Mouse (Mus musculus) limb, embryonic 14.5 days (tissue): Measurements from ENCODE around the gene P3h4. TPM values are rescaled to one million over a fixed set of nuclear protein-coding genes. Genes with fewer than 3 reads are reported as not detected.
"Not testable (repeated sequence)": the region's sequence is repeated elsewhere in the genome, so short reads cannot be mapped to it uniquely, and the experiment has no call there.

Source experiments
- ATAC-seq: fragments of 200-750 bp; cut with Nextera tagmentation; 2 replicates; pipeline ENCODE4 v1.8.0; 2017; ENCODE audit warnings: low read depth, moderate number of reproducible peaks, moderate TSS enrichment; ENCODE audit not compliant: low FRiP score
- DNase-seq: peaks from one replicate; pipeline ENCODE4 v3.0.0-alpha.2; 2015; ENCODE audit warnings: low spot score
- H3K27ac ChIP-seq: fragments of 300-500 bp; sonication (generic); replicated peaks from 2 replicates; pipeline ENCODE4 v1.5.1; 2014; ENCODE audit warnings: low read depth, mild to moderate bottlenecking, low read length, moderate library complexity, mixed read lengths
- H3K27me3 ChIP-seq: fragments of 300-500 bp; sonication (generic); 2 replicates; pipeline ENCODE4 v1.6.1; 2014; ENCODE audit warnings: low read length, mixed read lengths; ENCODE audit not compliant: control insufficient read depth, insufficient read depth
- H3K36me3 ChIP-seq: fragments of 300-500 bp; sonication (generic); 2 replicates; pipeline ENCODE4 v1.6.1; 2014; ENCODE audit warnings: mild to moderate bottlenecking, low read length, moderate library complexity, mixed read lengths; ENCODE audit not compliant: control insufficient read depth, insufficient read depth
- H3K4me1 ChIP-seq: fragments of 300-500 bp; sonication (generic); 2 replicates; pipeline ENCODE4 v1.6.1; 2014; ENCODE audit warnings: antibody characterized with exemption, low read length, mixed read lengths; ENCODE audit not compliant: control insufficient read depth, insufficient read depth
- H3K4me2 ChIP-seq: fragments of 300-500 bp; sonication (generic); replicated peaks from 2 replicates; pipeline ENCODE4 v1.6.1; 2014; ENCODE audit warnings: low read depth, mild to moderate bottlenecking, low read length, moderate library complexity; ENCODE audit not compliant: severe bottlenecking
- H3K4me3 ChIP-seq: fragments of 300-500 bp; sonication (generic); replicated peaks from 2 replicates; pipeline ENCODE4 v1.5.1; 2014; ENCODE audit warnings: low read length
- H3K9ac ChIP-seq: fragments of 300-500 bp; sonication (generic); 2 replicates; pipeline ENCODE4 v1.6.1; 2014; ENCODE audit warnings: mild to moderate bottlenecking, low read depth, low read length, moderate library complexity; ENCODE audit not compliant: severe bottlenecking
- H3K9me3 ChIP-seq: fragments of 300-500 bp; sonication (generic); 2 replicates; pipeline ENCODE4 v1.6.1; 2016; ENCODE audit warnings: low read length; ENCODE audit not compliant: control insufficient read depth
- POLR2A ChIP-seq: fragments of 200-500 bp; IDR thresholded peaks from 2 replicates; pipeline ENCODE4 v1.8.0; 2012; ENCODE audit warnings: inconsistent platforms, mild to moderate bottlenecking, moderate library complexity, borderline replicate concordance; ENCODE audit not compliant: insufficient read depth, insufficient read length; ENCODE audit errors: extremely low read depth
- WGBS: fragments of 180-500 bp; shearing (Covaris S2); extraction: QIAGEN DNeasy Blood & Tissue Kit; methylation state at CpG from one replicate; pipeline ENCODE4 v1.1.7; 2014; 5-methylcytosine and 5-hydroxymethylcytosine counted together
- microRNA-seq: library from miRNA; unstranded; fragments of <30 nt; microRNA quantifications from one replicate; pipeline ENCODE4, GENCODE M21; 2016
- polyA plus RNA-seq, 2 experiments: library from polyadenylated mRNA; depleted of rRNA in 1 of 2; stranded (reverse) in 1 of 2; unstranded in 1 of 2; fragments of >200 nt; fragmentation: Nextera tagmentation in 1 of 2; extraction: Ambion mirVana in 1 of 2; gene quantifications; 2 replicates each; pipeline versions ENCODE4 v1.2.1 to v1.2.3; 2012 to 2014

P3h4 gene
- polyA plus RNA-seq, 2 experiments = 95.2 to 120 TPM

GRCm38 (mm10) chr11:100369145-100369544 lies 45.5 kb downstream of the P3h4 start:
- TF ChIP-seq POLR2A = no peak
- H3K27me3 ChIP-seq = no peaks in the 10 kb centered on the region
- H3K4me3 ChIP-seq = no peak overlapping the region
- no peak overlapping the region for H3K9ac ChIP-seq
- DNase-seq (no peak), ATAC-seq (no peak)
- no peaks in the 10 kb centered on the region for H3K4me1 ChIP-seq
- H3K9me3 ChIP-seq = no peaks in the 10 kb centered on the region
- H3K36me3 ChIP-seq = peaks cover 40% of the 10 kb centered on the region
- no peak overlapping the region for H3K27ac ChIP-seq
- H3K4me2 ChIP-seq = no peak overlapping the region
- WGBS = 66% methylated on average over 7 of the region's 7 CpGs

DNA sequence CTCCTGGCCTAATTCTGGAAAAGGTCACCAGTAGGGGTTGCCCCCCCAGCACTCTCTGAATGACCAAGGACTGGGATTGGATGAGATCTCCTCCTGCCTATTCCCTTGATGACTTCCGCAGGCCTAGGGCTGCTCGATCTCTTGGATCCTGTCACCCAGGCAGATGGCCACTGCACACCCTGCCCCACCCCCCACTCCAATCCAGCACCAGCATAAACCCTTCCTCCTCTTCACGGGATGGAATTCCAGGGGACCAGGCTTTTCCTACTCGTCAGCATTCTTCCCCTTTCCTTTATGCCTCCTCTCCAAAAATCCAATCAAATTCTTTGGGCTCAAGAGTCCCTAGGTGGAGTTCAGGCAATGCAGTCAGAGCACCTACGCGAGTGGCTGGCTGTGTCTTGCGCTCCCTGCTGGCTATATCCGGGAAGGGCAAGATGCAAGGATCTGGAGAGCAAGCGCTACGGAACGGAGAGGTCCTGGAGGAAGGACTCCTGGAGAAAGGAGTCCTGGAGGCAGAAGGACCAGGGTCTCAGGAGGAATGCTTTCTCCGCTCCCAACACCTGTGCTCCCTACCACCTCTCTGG lies 51.6 kb downstream of the P3h4 start:
- H3K9ac ChIP-seq = no peak overlapping the region
- peak; percentile 48; the same call in 1 of the 2 replicates for ATAC-seq
- H3K36me3 ChIP-seq = no peaks in the 10 kb centered on the region
- H3K4me2 ChIP-seq = no peak overlapping the region
- 15% methylated on average over 12 of the region's 12 CpGs for WGBS
- TF ChIP-seq POLR2A = no peak
- H3K4me1 ChIP-seq = no peaks in the 10 kb centered on the region
- no peaks in the 10 kb centered on the region for H3K9me3 ChIP-seq
- H3K27me3 ChIP-seq = peaks cover 6% of the 10 kb centered on the region; the same call in 1 of the 2 replicates
- peak; percentile 56 for DNase-seq
- H3K4me3 ChIP-seq = no peak overlapping the region
- H3K27ac ChIP-seq = no peak overlapping the region

- 12% methylated on average over 8 of the region's 8 CpGs for WGBS
- peak; percentile 80 for DNase-seq
- peak; percentile 45; the same call in 1 of the 2 replicates for ATAC-seq
- no peaks in the 10 kb centered on the region for H3K9me3 ChIP-seq
- H3K9ac ChIP-seq = no peak overlapping the region
- no peak overlapping the region for H3K27ac ChIP-seq
- no peaks in the 10 kb centered on the region for H3K4me1 ChIP-seq
- no peaks in the 10 kb centered on the region for H3K36me3 ChIP-seq
- TF ChIP-seq POLR2A = no peak
- H3K27me3 ChIP-seq = peaks cover 8% of the 10 kb centered on the region
- H3K4me2 ChIP-seq = no peak overlapping the region
- H3K4me3 ChIP-seq = no peak overlapping the region
These were observed 52.2 kb downstream of the P3h4 start for GRCm38 (mm10) chr11:100362209-100362978.

DNA sequence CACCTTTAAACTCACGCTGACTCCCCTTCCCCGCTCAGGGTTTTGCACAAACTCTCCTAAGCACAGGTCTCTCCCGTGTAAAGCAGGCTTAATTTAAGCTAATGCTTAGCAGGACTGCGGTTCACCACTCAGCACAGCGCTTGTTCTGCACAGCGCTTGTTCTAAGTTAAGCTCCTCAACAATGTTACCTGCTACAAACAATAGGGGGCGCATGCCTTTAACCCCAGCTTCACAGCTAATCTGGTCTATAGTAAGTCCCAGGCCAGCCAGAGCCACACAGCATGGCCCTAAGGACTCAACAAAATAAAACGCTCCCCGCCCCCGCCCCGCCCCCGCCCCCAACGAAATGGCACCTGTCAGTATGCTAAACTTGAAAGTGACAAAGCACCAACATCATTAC lies 53.6 kb downstream of the P3h4 start:
- H3K27me3 ChIP-seq = peaks cover 21% of the 10 kb centered on the region
- H3K9me3 ChIP-seq, H3K36me3 ChIP-seq, H3K4me2 ChIP-seq, H3K4me1 ChIP-seq, DNase-seq, H3K4me3 ChIP-seq, H3K9ac ChIP-seq, H3K27ac ChIP-seq, ATAC-seq: not testable (repeated sequence)
- WGBS = no CpG with 5 or more reads among the region's 13 CpGs

GRCm38 (mm10) chr11:100360175-100360574 lies 54.5 kb downstream of the P3h4 start:
- peaks cover under 1% of the 10 kb centered on the region; the same call in 1 of the 2 replicates for H3K4me1 ChIP-seq
- H3K27ac ChIP-seq = no peak overlapping the region
- DNase-seq (no peak), ATAC-seq (no peak)
- no peak overlapping the region for H3K4me2 ChIP-seq
- peaks cover 30% of the 10 kb centered on the region for H3K27me3 ChIP-seq
- no peak overlapping the region for H3K9ac ChIP-seq
- TF ChIP-seq POLR2A = no peak
- 78% methylated on average over 6 of the region's 6 CpGs for WGBS
- no peaks in the 10 kb centered on the region for H3K9me3 ChIP-seq
- H3K36me3 ChIP-seq = no peaks in the 10 kb centered on the region
- H3K4me3 ChIP-seq = no peak overlapping the region

Small RNA genes lying within 50 kb of the gene (microRNA-seq; reads per million reads assigned to microRNA genes)
- not detected for gene Gm27374

Other genes starting within 250 kb of the P3h4 start
- gene Krt9, start 221.6 kb downstream of the P3h4 start, polyA plus RNA-seq (2012; rRNA removed) = 0.24 and 0.39 TPM in 2 replicates
- gene Krt9, start 221.6 kb downstream of the P3h4 start, polyA plus RNA-seq (2014; fragmentation: Nextera tagmentation; extraction: Ambion mirVana) = not detected in 2 replicates
- gene Krt14, start 207.3 kb downstream of the P3h4 start, polyA plus RNA-seq (2012; rRNA removed) = 238 and 293 TPM in 2 replicates
- 480 and 495 TPM in 2 replicates for gene Krt14, start 207.3 kb downstream of the P3h4 start, polyA plus RNA-seq (2014; fragmentation: Nextera tagmentation; extraction: Ambion mirVana)
- gene Krt16, start 165.9 kb downstream of the P3h4 start, polyA plus RNA-seq (2012; rRNA removed) = 0.24 and 0.26 TPM in 2 replicates
- gene Krt16, start 165.9 kb downstream of the P3h4 start, polyA plus RNA-seq (2014; fragmentation: Nextera tagmentation; extraction: Ambion mirVana) = 0.29 and 0.61 TPM in 2 replicates
- 22.1 and 28.1 TPM in 2 replicates for gene Krt17, start 153.8 kb downstream of the P3h4 start, polyA plus RNA-seq (2012; rRNA removed)
- 75.5 and 78.5 TPM in 2 replicates for gene Krt17, start 153.8 kb downstream of the P3h4 start, polyA plus RNA-seq (2014; fragmentation: Nextera tagmentation; extraction: Ambion mirVana)
- 0.06 and 0.08 TPM in 2 replicates for gene Krt42, start 145.0 kb downstream of the P3h4 start, polyA plus RNA-seq (2012; rRNA removed)
- gene Krt42, start 145.0 kb downstream of the P3h4 start, polyA plus RNA-seq (2014; fragmentation: Nextera tagmentation; extraction: Ambion mirVana) = not detected in 2 replicates
- 229 and 342 TPM in 2 replicates for gene Eif1, start 95.0 kb downstream of the P3h4 start, polyA plus RNA-seq (2012; rRNA removed)
- 1,852 and 1,886 TPM in 2 replicates for gene Eif1, start 95.0 kb downstream of the P3h4 start, polyA plus RNA-seq (2014; fragmentation: Nextera tagmentation; extraction: Ambion mirVana)
- gene Gast, start 80.4 kb downstream of the P3h4 start, polyA plus RNA-seq (2012; rRNA removed) = 0.36 and 0.74 TPM in 2 replicates
- gene Gast, start 80.4 kb downstream of the P3h4 start, polyA plus RNA-seq (2014; fragmentation: Nextera tagmentation; extraction: Ambion mirVana) = 0.47 and 0.50 TPM in 2 replicates
- 3.8 and 4.4 TPM in 2 replicates for gene Hap1, start 58.7 kb downstream of the P3h4 start, polyA plus RNA-seq (2012; rRNA removed)
- 1.4 and 1.6 TPM in 2 replicates for gene Hap1, start 58.7 kb downstream of the P3h4 start, polyA plus RNA-seq (2014; fragmentation: Nextera tagmentation; extraction: Ambion mirVana)
- gene Jup, start 17.1 kb downstream of the P3h4 start, polyA plus RNA-seq (2012; rRNA removed) = 111 and 123 TPM in 2 replicates
- 145 and 159 TPM in 2 replicates for gene Jup, start 17.1 kb downstream of the P3h4 start, polyA plus RNA-seq (2014; fragmentation: Nextera tagmentation; extraction: Ambion mirVana)
- 251 and 316 TPM in 2 replicates for gene Fkbp10, start 861 bp upstream of the P3h4 start, polyA plus RNA-seq (2012; rRNA removed)
- gene Fkbp10, start 861 bp upstream of the P3h4 start, polyA plus RNA-seq (2014; fragmentation: Nextera tagmentation; extraction: Ambion mirVana) = 179 and 187 TPM in 2 replicates
- gene Nt5c3b, start 27.0 kb upstream of the P3h4 start, polyA plus RNA-seq (2012; rRNA removed) = 131 and 140 TPM in 2 replicates
- 138 and 147 TPM in 2 replicates for gene Nt5c3b, start 27.0 kb upstream of the P3h4 start, polyA plus RNA-seq (2014; fragmentation: Nextera tagmentation; extraction: Ambion mirVana)
- gene Klhl10, start 27.1 kb upstream of the P3h4 start, polyA plus RNA-seq (2012; rRNA removed) = 1.9 and 2.5 TPM in 2 replicates
- gene Klhl10, start 27.1 kb upstream of the P3h4 start, polyA plus RNA-seq (2014; fragmentation: Nextera tagmentation; extraction: Ambion mirVana) = 0.74 and 1.0 TPM in 2 replicates
- gene Klhl11, start 57.9 kb upstream of the P3h4 start, polyA plus RNA-seq (2012; rRNA removed) = 5.5 and 5.8 TPM in 2 replicates
- gene Klhl11, start 57.9 kb upstream of the P3h4 start, polyA plus RNA-seq (2014; fragmentation: Nextera tagmentation; extraction: Ambion mirVana) = 11.5 and 12.5 TPM in 2 replicates
- gene Acly, start 113.2 kb upstream of the P3h4 start, polyA plus RNA-seq (2012; rRNA removed) = 108 and 118 TPM in 2 replicates
- gene Acly, start 113.2 kb upstream of the P3h4 start, polyA plus RNA-seq (2014; fragmentation: Nextera tagmentation; extraction: Ambion mirVana) = 156 and 159 TPM in 2 replicates
- 0.42 and 0.55 TPM in 2 replicates for gene Ttc25, start 130.8 kb upstream of the P3h4 start, polyA plus RNA-seq (2012; rRNA removed)
- gene Ttc25, start 130.8 kb upstream of the P3h4 start, polyA plus RNA-seq (2014; fragmentation: Nextera tagmentation; extraction: Ambion mirVana) = 0.14 and 0.40 TPM in 2 replicates
- 15.9 and 17.0 TPM in 2 replicates for gene Cnp, start 160.1 kb upstream of the P3h4 start, polyA plus RNA-seq (2012; rRNA removed)
- 21.3 and 26.0 TPM in 2 replicates for gene Cnp, start 160.1 kb upstream of the P3h4 start, polyA plus RNA-seq (2014; fragmentation: Nextera tagmentation; extraction: Ambion mirVana)
- 68.7 and 90.5 TPM in 2 replicates for gene Nkiras2, start 204.4 kb upstream of the P3h4 start, polyA plus RNA-seq (2012; rRNA removed)
- 76.4 and 82.9 TPM in 2 replicates for gene Nkiras2, start 204.4 kb upstream of the P3h4 start, polyA plus RNA-seq (2014; fragmentation: Nextera tagmentation; extraction: Ambion mirVana)
- gene Dnajc7, start 205.3 kb upstream of the P3h4 start, polyA plus RNA-seq (2012; rRNA removed) = 179 and 225 TPM in 2 replicates
- gene Dnajc7, start 205.3 kb upstream of the P3h4 start, polyA plus RNA-seq (2014; fragmentation: Nextera tagmentation; extraction: Ambion mirVana) = 73.3 and 74.1 TPM in 2 replicates